Mouse (Mus musculus) kidney, adult 10 weeks (tissue): ENCODE measurements around the gene Dip2c. TPM values are rescaled to one million over a fixed set of nuclear protein-coding genes. Genes with fewer than 3 reads are reported as not detected.

Experiments
- polyA plus RNA-seq: library from polyadenylated mRNA; stranded (reverse); fragments of 350-450 nt; fragmentation: Illumina TruSeq; extraction: RNeasy Lipid Tissue Mini Kit (QIAGEN cat#74804); gene quantifications from one replicate; pipeline ENCODE4 v1.2.3, GENCODE M21; 2014; ENCODE audit warnings: low read depth, low replicate concordance

The Dip2c gene
- polyA plus RNA-seq = 12.7 TPM

DNA sequence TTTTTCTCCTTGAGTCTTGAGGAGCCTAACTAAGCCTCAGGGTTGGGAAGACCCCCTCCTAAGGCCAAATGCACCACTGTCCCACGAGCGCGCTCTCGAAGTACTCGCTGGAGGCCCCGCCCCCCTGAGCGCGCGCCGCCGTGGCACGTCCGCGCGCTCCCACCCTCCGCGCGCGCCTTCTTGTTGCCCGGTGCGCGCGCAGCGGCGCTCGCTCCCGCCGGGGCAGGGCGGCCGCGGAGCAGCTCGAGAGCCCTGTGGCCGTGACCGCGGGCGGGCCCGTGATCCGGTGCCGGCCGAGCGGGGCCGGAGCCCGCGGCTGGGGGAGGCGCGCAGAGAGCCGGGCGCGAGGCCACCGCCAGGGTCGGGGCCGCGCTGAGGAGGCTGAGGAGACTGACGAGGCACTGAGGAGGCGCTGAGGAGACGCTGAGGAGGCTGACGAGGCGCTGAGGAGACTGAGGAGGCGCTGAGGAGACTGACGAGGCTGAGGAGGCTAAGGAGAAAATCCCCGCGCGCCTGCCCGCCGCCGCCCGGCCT is at the start of gene Dip2c:
Dip2c (plus strand) TSS at position 207 of the 534 bp plus-strand sequence.

Other genes with a start within 250 kb of the Dip2c start
- gene Larp4b, start 182.6 kb upstream of the Dip2c start, polyA plus RNA-seq = 59.8 TPM